Mouse (Mus musculus): ENCODE results near the gene Gatm.

The Gatm gene

DNA sequence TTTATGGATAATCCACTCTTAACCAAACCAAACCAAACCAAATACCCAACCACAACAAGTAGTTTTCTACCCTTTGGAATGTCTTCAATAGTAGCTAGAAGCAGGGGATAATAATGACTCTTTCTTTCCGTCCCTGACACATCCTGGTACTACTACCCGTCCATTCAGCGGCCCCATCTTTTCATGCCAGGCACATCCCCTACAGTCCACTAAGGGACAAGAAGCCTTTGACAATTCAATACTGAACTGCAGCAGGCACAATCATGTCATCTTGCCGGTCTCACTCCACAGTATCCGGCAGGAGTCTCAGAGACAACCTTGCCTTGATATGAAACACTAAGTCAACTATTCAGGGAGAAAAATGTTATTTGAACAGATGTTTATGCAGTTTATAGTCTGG lies 5.3 kb downstream of the Gatm start:
- peak; percentile 54 for DNase-seq

DNA sequence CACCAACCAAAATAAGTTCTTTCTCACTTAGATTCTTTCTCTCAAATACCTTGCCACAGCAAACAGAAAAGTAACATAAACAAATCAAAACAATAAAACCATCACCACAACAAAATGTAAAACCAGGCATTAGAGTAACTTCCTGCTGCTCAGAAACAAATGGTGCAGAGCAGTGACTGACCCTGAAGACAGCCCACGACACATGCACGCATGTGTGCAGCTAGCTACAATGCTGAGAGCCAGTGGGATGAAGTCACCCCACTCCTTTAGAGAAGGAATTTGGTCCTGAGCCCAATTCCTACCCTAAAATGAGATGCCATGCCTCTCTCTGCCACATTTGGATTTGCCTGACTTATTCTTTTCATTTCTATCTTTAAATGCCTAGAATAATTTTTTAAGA lies 9.7 kb downstream of the Gatm start:
- DNase-seq: no peak

- DNase-seq: no peak
Measured at GRCm38 (mm10) chr2:122599736-122600135, 11.4 kb downstream of the Gatm start.

DNA sequence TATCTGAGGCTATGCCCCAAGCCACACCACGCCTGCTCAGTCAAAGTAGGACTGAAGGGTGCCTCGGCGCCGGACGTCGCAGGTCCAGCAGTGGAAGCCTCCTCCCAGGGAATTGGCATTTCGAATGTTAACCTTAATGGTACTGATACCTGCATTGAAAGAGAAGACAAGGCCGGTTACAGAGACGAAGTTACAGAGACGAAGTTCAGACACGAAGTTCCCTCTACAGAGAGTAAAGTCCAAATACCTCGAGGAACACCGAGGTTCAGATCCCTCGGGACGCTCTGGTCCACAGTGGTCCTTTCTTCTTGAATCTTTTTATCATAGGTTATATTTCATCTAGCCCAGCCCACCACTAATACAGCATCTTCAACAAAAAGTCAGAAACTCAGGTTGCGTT lies 15.6 kb downstream of the Gatm start:
- DNase-seq: no peak

DNA sequence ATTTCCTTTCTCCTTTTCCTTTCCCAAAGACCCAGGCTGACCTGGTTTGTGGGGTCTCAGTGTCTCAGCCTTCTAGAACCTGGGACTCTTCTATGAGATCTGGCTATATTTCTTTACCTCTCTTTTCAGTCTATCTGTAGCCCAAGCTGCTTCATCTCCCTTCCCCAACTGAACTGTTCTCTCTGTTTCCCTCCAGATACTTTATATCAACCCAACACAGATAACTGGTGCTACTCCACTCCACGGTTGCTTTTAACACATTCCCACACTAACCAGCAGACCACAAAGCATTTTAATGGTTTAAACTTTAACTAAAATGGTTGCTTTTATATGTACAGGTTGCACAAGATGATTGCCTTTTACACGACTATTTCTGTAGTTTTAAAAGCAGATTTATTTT lies 19.9 kb downstream of the Gatm start:
- DNase-seq: no peak

DNA sequence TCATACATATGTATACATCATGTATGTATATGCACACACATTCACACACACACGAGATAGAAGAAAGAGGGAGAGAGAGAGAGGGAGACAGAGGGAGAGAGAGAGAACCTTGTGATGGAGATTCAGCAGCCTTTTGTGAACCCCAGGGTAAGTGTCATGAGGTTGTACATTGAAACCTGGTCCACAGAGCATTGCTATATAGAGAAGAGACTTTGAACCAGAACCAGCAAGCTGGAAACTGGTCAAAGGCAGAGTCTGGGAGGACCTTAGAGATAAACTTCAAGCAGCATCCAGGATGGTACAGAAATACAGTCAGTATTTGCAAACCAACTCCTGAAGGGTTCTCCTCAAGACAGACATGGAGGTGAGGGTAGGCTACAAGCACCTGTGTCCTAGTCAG lies 20.8 kb downstream of the Gatm start:
- DNase-seq: no peak

GRCm38 (mm10) chr2:122587861-122588519 lies 23.1 kb downstream of the Gatm start:
- DNase-seq: no peak

GRCm38 (mm10) chr2:122586258-122586657 lies 24.8 kb downstream of the Gatm start:
- DNase-seq: no peak

DNA sequence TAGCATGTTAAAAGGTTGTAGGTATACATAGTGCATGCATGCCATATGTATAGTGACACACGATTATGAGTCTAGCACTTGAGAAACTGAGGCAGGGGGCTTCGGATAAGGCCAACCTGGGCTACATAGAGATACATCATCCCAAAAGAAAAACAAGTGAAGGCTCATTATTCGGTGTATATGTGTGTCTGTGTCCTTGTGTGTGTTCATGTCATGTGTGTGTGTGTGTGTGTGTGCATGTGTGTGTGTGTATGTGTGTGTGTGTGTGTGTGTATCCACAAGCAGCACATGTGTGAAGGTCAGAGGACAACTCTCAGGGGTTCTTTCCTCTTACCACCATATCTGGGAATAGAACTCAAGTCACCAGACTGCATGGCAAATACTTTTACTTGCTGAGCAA lies 28.8 kb downstream of the Gatm start:
- no peak for DNase-seq

GRCm38 (mm10) chr2:122581361-122582017 lies 29.6 kb downstream of the Gatm start:
- no peak for DNase-seq

DNA sequence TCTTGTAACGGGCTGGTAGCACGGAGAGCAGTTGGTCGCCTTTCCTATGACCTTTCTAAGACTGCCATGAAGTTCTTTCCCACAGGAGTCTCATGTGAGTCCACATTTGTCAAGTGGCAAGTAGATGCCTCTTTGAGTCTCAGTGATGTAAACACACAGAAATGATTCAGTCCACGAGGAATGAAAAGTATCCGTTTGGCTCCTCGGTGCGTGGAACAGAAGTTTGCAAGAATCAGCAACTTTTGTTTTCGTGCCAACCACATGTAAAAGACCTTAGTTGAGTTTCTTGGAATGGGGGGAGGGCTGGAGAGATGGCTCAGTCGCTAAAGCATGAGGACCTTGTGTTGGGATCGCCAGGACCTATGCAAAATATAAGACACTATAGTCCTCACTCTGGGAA lies 30.7 kb downstream of the Gatm start:
- DNase-seq: no peak

- DNase-seq: no peak
Measured at GRCm38 (mm10) chr2:122577316-122577715, 33.8 kb downstream of the Gatm start.

DNA sequence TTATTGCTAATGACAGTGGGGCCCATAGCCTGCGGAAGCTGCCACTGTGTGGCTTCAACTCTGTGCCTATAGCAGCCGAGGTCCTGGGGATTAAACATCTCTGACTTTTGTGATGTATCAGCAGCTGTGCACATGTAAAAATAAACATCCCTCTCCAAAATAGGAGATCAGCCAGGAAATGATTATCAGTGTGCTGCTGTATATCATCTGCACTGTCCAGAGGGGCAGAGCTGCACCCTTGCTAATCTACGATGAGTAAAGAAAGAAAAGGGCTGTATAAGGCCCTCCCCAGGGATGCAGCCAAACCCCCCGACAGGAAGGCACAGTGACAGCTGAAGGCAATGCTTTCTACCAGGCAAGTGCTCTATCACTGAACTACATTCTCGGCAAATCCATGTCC lies 34.8 kb downstream of the Gatm start:
- no peak for DNase-seq

- no peak for DNase-seq
Measured at GRCm38 (mm10) chr2:122575470-122575869, 35.6 kb downstream of the Gatm start.

- no peak for DNase-seq
Measured at GRCm38 (mm10) chr2:122572438-122572837, 38.7 kb downstream of the Gatm start.

GRCm38 (mm10) chr2:122571326-122571725 lies 39.8 kb downstream of the Gatm start:
- DNase-seq: no peak

DNA sequence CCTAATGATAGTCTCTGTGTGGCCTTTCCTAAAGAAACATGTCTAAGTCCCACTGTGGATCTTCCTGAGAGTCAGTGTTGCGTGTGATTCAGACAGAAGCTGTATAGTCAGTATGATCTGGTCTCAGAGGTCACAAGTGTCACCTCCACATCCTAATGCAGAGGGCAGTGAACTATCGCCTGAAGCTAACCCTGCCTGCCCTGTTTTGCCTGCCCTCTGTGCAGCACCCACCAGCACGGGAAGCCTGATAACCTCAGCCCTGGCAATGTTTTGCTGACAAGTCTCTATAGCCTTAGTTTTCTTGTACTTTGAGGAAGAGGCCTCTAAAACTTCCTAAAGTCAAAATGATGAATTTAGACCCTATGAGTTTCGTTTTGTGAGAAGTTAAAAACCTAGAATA lies 40.7 kb downstream of the Gatm start:
- DNase-seq: no peak

- peak; percentile 36 for DNase-seq
Measured at GRCm38 (mm10) chr2:122569439-122569838, 41.7 kb downstream of the Gatm start.

- DNase-seq: no peak
Measured at GRCm38 (mm10) chr2:122562251-122562650, 48.9 kb downstream of the Gatm start.

DNA sequence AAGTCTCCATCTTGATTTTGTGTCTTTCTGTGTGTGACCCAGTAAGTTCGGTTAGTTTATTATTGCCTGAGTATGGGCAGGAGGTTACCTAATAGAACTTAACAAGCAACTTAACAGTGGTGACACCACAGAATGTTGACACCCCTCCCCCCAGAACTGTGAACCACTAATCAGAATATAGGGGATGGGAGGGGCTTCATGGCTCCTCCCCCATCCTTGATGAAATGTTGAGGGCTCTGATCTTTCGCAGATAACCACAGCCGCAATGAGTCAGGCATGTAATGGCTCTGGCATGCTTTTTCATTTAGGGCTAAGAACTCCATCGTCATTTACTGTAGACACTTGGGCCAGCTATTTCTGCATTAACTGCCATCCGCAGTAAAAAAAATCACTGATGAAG lies 49.9 kb downstream of the Gatm start:
- no peak for DNase-seq

GRCm38 (mm10) chr2:122558317-122558716 lies 52.8 kb downstream of the Gatm start:
- peak; percentile 57 for DNase-seq
